Comparison of ENCODE assay signal across 15 mouse cellular contexts in genomic region chr11:94451091-94451773, GRCm38 (mm10). TPM values are rescaled to one million over a fixed set of nuclear protein-coding genes. Genes with fewer than 3 reads are reported as not detected.
A peak's percentile ranks its signal among the peaks of the same experiment; 100 is the strongest.
DNase-seq lines count a peak whose midpoint lies in the region; ATAC-seq and TF ChIP-seq lines count a peak whose summit lies in the region.
"Had no signal": no experiment of that assay in that cellular context is flagged by ENCODE, and none has a peak within 500 bp of the region (broad histone marks: within the 10 kb centered on the region; RNA-seq: fewer than 3 reads in every experiment).

No protein-coding gene starts in this region.

- no peak overlapping the region for H3K4me2 ChIP-seq in forebrain, embryonic 14.5 days (ENCODE audit: low read length)
- H3K4me2 ChIP-seq in heart, postnatal 0 days (ENCODE audit: low read depth, low read length) = peak overlapping the region; percentile 4; the same call in 1 of the 2 replicates
- no peak overlapping the region for H3K4me2 ChIP-seq in lung, postnatal 0 days (replicated peaks; ENCODE audit: low read depth, low read length)
- H3K4me2 ChIP-seq: forebrain, embryonic 15.5 days had no signal

- H3K27ac ChIP-seq in forebrain, embryonic 10.5 days = 0 out of 2 replicates have a peak overlapping the region, but pooled peaks have one; percentile 30
- H3K27ac ChIP-seq in forebrain, embryonic 14.5 days (ENCODE audit: low read depth, low read length) = no peak overlapping the region
- H3K27ac ChIP-seq in heart, postnatal 0 days (ENCODE audit: low read depth) = peak overlapping the region; percentile 94
- H3K27ac ChIP-seq in lung, postnatal 0 days (ENCODE audit: low read length) = no peak overlapping the region
- H3K27ac ChIP-seq in gastrocnemius, adult 2 months = no peak overlapping the region

- no peak for TF ChIP-seq CTCF in heart, postnatal 0 days (IDR thresholded peaks at IDR 0.05; ENCODE audit: low read depth)
- TF ChIP-seq CTCF in lung, postnatal 0 days (IDR thresholded peaks at IDR 0.05) = no peak
- TF ChIP-seq CTCF in gastrocnemius, adult 2 months (IDR thresholded peaks at IDR 0.05) = no peak

- H3K9ac ChIP-seq in forebrain, embryonic 14.5 days (ENCODE audit: low read length) = no peak overlapping the region
- no peak overlapping the region for H3K9ac ChIP-seq in heart, postnatal 0 days (replicated peaks; ENCODE audit: low read depth, low read length)
- H3K9ac ChIP-seq in lung, postnatal 0 days (replicated peaks; ENCODE audit: low read depth) = no peak overlapping the region
- H3K9ac ChIP-seq: forebrain, embryonic 15.5 days had no signal

- intact Hi-C loops in gastrocnemius, adult 2 months (cut with DNase I) = no loop called here

- H3K27me3 ChIP-seq in forebrain, embryonic 10.5 days (ENCODE audit: poor library complexity, severe bottlenecking) = peaks cover 16% of the 10 kb centered on the region; the same call in 1 of the 2 replicates
- no peaks in the 10 kb centered on the region for H3K27me3 ChIP-seq in forebrain, embryonic 14.5 days (replicated peaks; ENCODE audit: control insufficient read depth, insufficient read depth, low read length)
- no peaks in the 10 kb centered on the region for H3K27me3 ChIP-seq in heart, postnatal 0 days (ENCODE audit: control insufficient read depth, insufficient read depth, low read length)
- H3K27me3 ChIP-seq in lung, postnatal 0 days (replicated peaks; ENCODE audit: insufficient read depth, low read length) = no peaks in the 10 kb centered on the region
- H3K27me3 ChIP-seq: forebrain, embryonic 15.5 days had no signal

- ATAC-seq in forebrain, embryonic 14.5 days = no peak
- ATAC-seq in heart, postnatal 0 days (ENCODE audit: insufficient read depth, low read depth) = peak; percentile 95
- ATAC-seq in lung, postnatal 0 days = peak; percentile 54
- no peak for ATAC-seq in inflammation-experienced regulatory T-cells, adult 6 months
- ATAC-seq: forebrain, embryonic 15.5 days had no signal

- H3K36me3 ChIP-seq in forebrain, embryonic 10.5 days (replicated peaks) = peaks cover 45% of the 10 kb centered on the region
- H3K36me3 ChIP-seq in forebrain, embryonic 14.5 days (ENCODE audit: control insufficient read depth, insufficient read depth, low read length) = no peaks in the 10 kb centered on the region
- no peaks in the 10 kb centered on the region for H3K36me3 ChIP-seq in heart, postnatal 0 days (replicated peaks; ENCODE audit: control insufficient read depth, insufficient read depth, low read length)
- H3K36me3 ChIP-seq in lung, postnatal 0 days (ENCODE audit: insufficient read depth, low read length) = no peaks in the 10 kb centered on the region
- H3K36me3 ChIP-seq: forebrain, embryonic 15.5 days had no signal

- no peaks in the 10 kb centered on the region for H3K9me3 ChIP-seq in forebrain, embryonic 10.5 days
- no peaks in the 10 kb centered on the region for H3K9me3 ChIP-seq in forebrain, embryonic 14.5 days (replicated peaks; ENCODE audit: control insufficient read depth, low read length)
- no peaks in the 10 kb centered on the region for H3K9me3 ChIP-seq in heart, postnatal 0 days (replicated peaks; ENCODE audit: control insufficient read depth, low read length)
- H3K9me3 ChIP-seq in lung, postnatal 0 days (ENCODE audit: low read length) = no peaks in the 10 kb centered on the region
- H3K9me3 ChIP-seq: forebrain, embryonic 15.5 days had no signal

- WGBS in forebrain, embryonic 10.5 days = 73% methylated on average over 12 of the region's 12 CpGs
- 70% methylated on average over 12 of the region's 12 CpGs for WGBS in forebrain, embryonic 14.5 days
- 16% methylated on average over 12 of the region's 12 CpGs for WGBS in heart, postnatal 0 days
- WGBS in lung, postnatal 0 days = 31% methylated on average over 12 of the region's 12 CpGs

- TF ChIP-seq EP300 in heart, postnatal 0 days (IDR thresholded peaks at IDR 0.05; ENCODE audit: low read depth) = peak; percentile 96
- no peak for TF ChIP-seq EP300 in lung, postnatal 0 days (IDR thresholded peaks at IDR 0.05)

- H3K4me1 ChIP-seq in forebrain, embryonic 10.5 days = peaks cover 57% of the 10 kb centered on the region
- H3K4me1 ChIP-seq in forebrain, embryonic 14.5 days (ENCODE audit: control insufficient read depth, insufficient read depth, low read length) = peaks cover 12% of the 10 kb centered on the region; the same call in 1 of the 2 replicates
- H3K4me1 ChIP-seq in heart, postnatal 0 days (ENCODE audit: control insufficient read depth, insufficient read depth) = peaks cover 34% of the 10 kb centered on the region
- H3K4me1 ChIP-seq in lung, postnatal 0 days (ENCODE audit: insufficient read depth, low read depth, low read length) = peaks cover 7% of the 10 kb centered on the region

- H3K4me3 ChIP-seq in forebrain, embryonic 10.5 days = no peak overlapping the region
- no peak overlapping the region for H3K4me3 ChIP-seq in forebrain, embryonic 14.5 days (ENCODE audit: low read depth, low read length)
- H3K4me3 ChIP-seq in heart, postnatal 0 days (ENCODE audit: low read depth, low read length) = no peak overlapping the region
- H3K4me3 ChIP-seq in lung, postnatal 0 days (ENCODE audit: low read depth, low read length) = no peak overlapping the region
- no peak overlapping the region for H3K4me3 ChIP-seq in gastrocnemius, adult 2 months
- H3K4me3 ChIP-seq: forebrain, embryonic 15.5 days had no signal

- no peak for DNase-seq in forebrain, embryonic 10.5 days (ENCODE audit: extremely low spot score, low spot score)
- DNase-seq in forebrain, embryonic 14.5 days (ENCODE audit: low spot score) = no peak
- peak; percentile 85 to 87 for DNase-seq in heart, adult 18-20 months
- peak; percentile 94 for DNase-seq in heart, postnatal 0 days (ENCODE audit: low spot score)
- DNase-seq in lung, postnatal 0 days (ENCODE audit: low spot score) = peak; percentile 28
- no peak for DNase-seq in adrenal gland, adult (ENCODE audit: inconsistent age in 2 of 2, low spot score in 1 of 2)
- DNase-seq in gastrocnemius, adult 2 months = no peak
- DNase-seq: adrenal gland, adult 8-10 months; gastrocnemius, postnatal 14 days; thymus, postnatal 25 days had no signal

RNA-seq across cellular contexts. Expression of gene Cacna1g, which starts 22.8 kb away (rescaled TPM):
- 7.0 and 8.3 TPM in 2 replicates for polyA plus RNA-seq in forebrain, embryonic 10.5 days (2016; fragmentation: Nextera tagmentation; extraction: Ambion mirVana)
- 7.0 and 7.1 TPM in 2 replicates for polyA plus RNA-seq in forebrain, embryonic 14.5 days (2014; fragmentation: Nextera tagmentation; extraction: Ambion mirVana)
- total RNA-seq in heart, adult 18-20 months (2021) = 10 to 100 TPM in 1 of 2 experiments, 1 to 10 TPM in 1; 8.7 to 10.1 TPM
- total RNA-seq in heart, postnatal 0 days (2014; rRNA removed; ENCODE audit: low replicate concordance) = 29.6 and 46.2 TPM in 2 replicates
- polyA plus RNA-seq in heart, postnatal 0 days (2015; fragmentation: Nextera tagmentation; extraction: Ambion mirVana) = 6.9 and 7.4 TPM in 2 replicates
- 1.4 and 3.1 TPM in 2 replicates for polyA plus RNA-seq in lung, postnatal 0 days (2015; fragmentation: Nextera tagmentation; extraction: Ambion mirVana)
- polyA plus RNA-seq in inflammation-experienced regulatory T-cells, adult 6 months (2017; shearing (Covaris generic)) = not detected
- 1 to 10 TPM; 1.2 to 3.0 TPM for total RNA-seq in gastrocnemius, adult 2 months (2021)

RNA-seq across cellular contexts. Expression of gene Spata20, which starts 34.7 kb away (rescaled TPM):
- not detected in 2 replicates for polyA plus RNA-seq in forebrain, embryonic 10.5 days (2016; fragmentation: Nextera tagmentation; extraction: Ambion mirVana)
- 0.43 and 0.67 TPM in 2 replicates for polyA plus RNA-seq in forebrain, embryonic 14.5 days (2014; fragmentation: Nextera tagmentation; extraction: Ambion mirVana)
- total RNA-seq in heart, adult 18-20 months (2021) = under 1 TPM; 0.17 to 0.54 TPM
- total RNA-seq in heart, postnatal 0 days (2014; rRNA removed; ENCODE audit: low replicate concordance) = not detected in 2 replicates
- 0.30 and 0.56 TPM in 2 replicates for polyA plus RNA-seq in heart, postnatal 0 days (2015; fragmentation: Nextera tagmentation; extraction: Ambion mirVana)
- 0.14 TPM in 1 of 2 replicates, not detected in the other for polyA plus RNA-seq in lung, postnatal 0 days (2015; fragmentation: Nextera tagmentation; extraction: Ambion mirVana)
- not detected for polyA plus RNA-seq in inflammation-experienced regulatory T-cells, adult 6 months (2017; shearing (Covaris generic))
- not detected for total RNA-seq in gastrocnemius, adult 2 months (2021)
- total RNA-seq: adrenal gland, adult 8-10 months; gastrocnemius, postnatal 14 days; liver, adult 2 months had no signal
- polyA plus RNA-seq: liver, adult 2 months; neural tube, embryonic 11.5 days; spleen, adult 2 months had no signal

RNA-seq across cellular contexts. Expression of gene Epn3, which starts 48.5 kb away (rescaled TPM):
- 1.6 and 2.0 TPM in 2 replicates for polyA plus RNA-seq in forebrain, embryonic 10.5 days (2016; fragmentation: Nextera tagmentation; extraction: Ambion mirVana)
- polyA plus RNA-seq in forebrain, embryonic 14.5 days (2014; fragmentation: Nextera tagmentation; extraction: Ambion mirVana) = 0.30 and 0.41 TPM in 2 replicates
- 10 to 100 TPM; 19.3 to 21.1 TPM for total RNA-seq in heart, adult 18-20 months (2021)
- total RNA-seq in heart, postnatal 0 days (2014; rRNA removed; ENCODE audit: low replicate concordance) = 32.5 and 44.4 TPM in 2 replicates
- 11.4 and 13.3 TPM in 2 replicates for polyA plus RNA-seq in heart, postnatal 0 days (2015; fragmentation: Nextera tagmentation; extraction: Ambion mirVana)
- 33.2 and 34.5 TPM in 2 replicates for polyA plus RNA-seq in lung, postnatal 0 days (2015; fragmentation: Nextera tagmentation; extraction: Ambion mirVana)
- not detected for polyA plus RNA-seq in inflammation-experienced regulatory T-cells, adult 6 months (2017; shearing (Covaris generic))
- under 1 TPM in 1 of 2 experiments, not detected in 1; 0.05 TPM for total RNA-seq in gastrocnemius, adult 2 months (2021)
- total RNA-seq: liver, adult 2 months had no signal

RNA-seq across cellular contexts. Expression of gene Abcc3, which starts 58.4 kb away (rescaled TPM):
- 0.12 and 0.22 TPM in 2 replicates for polyA plus RNA-seq in forebrain, embryonic 10.5 days (2016; fragmentation: Nextera tagmentation; extraction: Ambion mirVana)
- 0.27 and 1.7 TPM in 2 replicates for polyA plus RNA-seq in forebrain, embryonic 14.5 days (2014; fragmentation: Nextera tagmentation; extraction: Ambion mirVana)
- 1 to 10 TPM; 1.7 to 1.8 TPM for total RNA-seq in heart, adult 18-20 months (2021)
- 2.2 and 14.5 TPM in 2 replicates for total RNA-seq in heart, postnatal 0 days (2014; rRNA removed; ENCODE audit: low replicate concordance)
- polyA plus RNA-seq in heart, postnatal 0 days (2015; fragmentation: Nextera tagmentation; extraction: Ambion mirVana) = 0.72 and 0.88 TPM in 2 replicates
- polyA plus RNA-seq in lung, postnatal 0 days (2015; fragmentation: Nextera tagmentation; extraction: Ambion mirVana) = 8.7 and 10.4 TPM in 2 replicates
- 1 to 10 TPM in 2 of 3 experiments, under 1 TPM in 1; 0.70 to 4.0 (median 1.9) TPM for polyA plus RNA-seq in inflammation-experienced regulatory T-cells, adult 6 months (2017; shearing (Covaris generic))
- total RNA-seq in gastrocnemius, adult 2 months (2021) = under 1 TPM; 0.46 to 0.53 TPM

Comparison
In these comparisons a context has a peak if more than half of its experiments do, and no peak if none do; other contexts are left out.
1. H3K27ac ChIP-seq: peak in forebrain, embryonic 10.5 days (single experiment) and heart, postnatal 0 days (single experiment); none in forebrain, embryonic 14.5 days (single experiment), lung, postnatal 0 days (single experiment) and gastrocnemius, adult 2 months (single experiment).
2. DNase-seq: peak in heart, adult 18-20 months (2 of 2), heart, postnatal 0 days (single experiment) and lung, postnatal 0 days (single experiment); none in forebrain, embryonic 10.5 days (single experiment), forebrain, embryonic 14.5 days (single experiment), adrenal gland, adult (0 of 2) and gastrocnemius, adult 2 months (single experiment).
3. ATAC-seq: peak in heart, postnatal 0 days (single experiment) and lung, postnatal 0 days (single experiment); none in forebrain, embryonic 14.5 days (single experiment) and inflammation-experienced regulatory T-cells, adult 6 months (single experiment).